Mouse (Mus musculus) ES-Bruce4 (cell line): ENCODE measurements at regions not wholly inside any gene's neighbourhood (a gene's known extent, or its start where the extent isn't known, plus 50 kb on each side); places are given as distances from the start of the nearest gene placed in this dataset.

Experiments used
- CTCF ChIP-seq: IDR thresholded peaks from one replicate; pipeline ENCODE4 v1.8.1; 2011; ENCODE audit warnings: low read depth, low read length
- EP300 ChIP-seq: IDR thresholded peaks from 2 replicates; pipeline ENCODE4 v1.6.1; 2011; ENCODE audit warnings: low read depth, low read length; ENCODE audit not compliant: insufficient read depth
- POLR2A ChIP-seq: IDR thresholded peaks from one replicate; pipeline ENCODE4 v1.8.1; 2011; ENCODE audit warnings: low read length; ENCODE audit not compliant: insufficient read depth

DNA sequence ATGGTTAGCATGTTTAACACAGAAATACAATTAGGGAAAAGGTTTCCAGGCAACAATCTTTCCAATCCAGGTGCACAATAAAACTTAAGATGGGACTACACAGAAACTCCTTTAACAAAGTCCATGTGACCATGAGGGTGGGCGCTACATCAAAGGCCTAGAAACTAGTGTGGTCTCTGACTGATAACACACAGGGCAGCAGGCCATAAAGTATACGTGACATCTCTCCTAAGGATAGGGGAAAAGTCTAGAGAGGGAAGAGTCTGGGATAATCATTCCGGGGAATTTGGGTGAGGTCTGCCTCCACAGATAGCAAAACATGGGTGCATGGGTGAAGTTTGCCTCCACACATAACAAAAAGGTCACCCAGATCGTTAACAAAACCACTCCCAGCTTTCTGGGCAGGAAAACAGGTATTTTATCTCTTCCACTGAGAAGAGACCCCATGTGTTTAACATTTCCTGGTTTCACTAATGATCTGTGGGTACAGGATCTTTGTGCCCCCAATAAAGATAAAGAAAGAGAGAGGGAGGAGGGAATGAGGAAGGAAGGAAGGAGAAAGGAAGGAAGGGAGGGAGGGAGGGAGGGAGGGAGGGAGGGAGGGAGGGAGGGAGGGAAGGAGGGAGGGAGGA lies 402.0 kb upstream of the Gm10131 start:
- TF ChIP-seq POLR2A, result no peak
- no peak for TF ChIP-seq CTCF
- no peak for TF ChIP-seq EP300
